Comparison of ENCODE assay signal across 9 mouse cellular contexts in the genomic region with DNA sequence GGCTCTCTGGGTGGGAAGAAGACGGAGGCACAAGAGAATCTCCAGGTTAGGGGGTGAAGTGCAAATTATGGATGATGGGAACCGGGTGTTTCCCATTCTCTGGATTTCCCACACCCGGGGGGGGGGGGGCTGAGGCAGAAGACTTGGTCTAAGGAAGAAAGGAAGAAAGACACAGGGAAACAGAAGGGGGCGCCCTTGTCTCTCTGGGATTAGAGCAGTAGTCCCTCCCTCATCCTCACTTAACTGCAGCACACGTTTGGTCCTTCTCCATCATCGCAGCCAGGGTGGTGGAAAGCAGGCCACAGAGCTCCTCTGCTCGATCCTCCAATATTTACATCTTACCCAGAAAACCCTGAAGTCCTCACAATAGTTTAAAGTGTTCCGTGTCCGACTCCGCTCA. TPM values are rescaled to one million over a fixed set of nuclear protein-coding genes. Genes with fewer than 3 reads are reported as not detected.
DNase-seq lines count a peak whose midpoint lies in the region; ATAC-seq lines count a peak whose summit lies in the region.
"Had no signal": no experiment of that assay in that cellular context is flagged by ENCODE, and none has a peak within 500 bp of the region (broad histone marks: within the 10 kb centered on the region; RNA-seq: fewer than 3 reads in every experiment).

No protein-coding gene starts in this region.

- no peak overlapping the region for H3K4me3 ChIP-seq in hindbrain, embryonic 10.5 days
- no peak overlapping the region for H3K4me3 ChIP-seq in hindbrain, embryonic 13.5 days
- no peak overlapping the region for H3K4me3 ChIP-seq in embryonic facial prominence, embryonic 11.5 days (ENCODE audit: low read depth, low read length)
- no peak overlapping the region for H3K4me3 ChIP-seq in heart, embryonic 12.5 days
- H3K4me3 ChIP-seq: limb, embryonic 13.5 days had no signal

- no peak overlapping the region for H3K9ac ChIP-seq in hindbrain, embryonic 13.5 days
- H3K9ac ChIP-seq in embryonic facial prominence, embryonic 11.5 days (replicated peaks; ENCODE audit: low read length) = no peak overlapping the region
- H3K9ac ChIP-seq in heart, embryonic 12.5 days = no peak overlapping the region
- H3K9ac ChIP-seq: limb, embryonic 13.5 days had no signal

- H3K4me2 ChIP-seq in hindbrain, embryonic 13.5 days = no peak overlapping the region
- H3K4me2 ChIP-seq in embryonic facial prominence, embryonic 11.5 days (ENCODE audit: low read depth, low read length) = no peak overlapping the region
- H3K4me2 ChIP-seq in heart, embryonic 12.5 days = no peak overlapping the region
- H3K4me2 ChIP-seq: limb, embryonic 13.5 days had no signal

- WGBS in hindbrain, embryonic 10.5 days = 44% methylated on average over 10 of the region's 10 CpGs
- WGBS in hindbrain, embryonic 13.5 days = 47% methylated on average over 10 of the region's 10 CpGs
- WGBS in embryonic facial prominence, embryonic 11.5 days = 43% methylated on average over 10 of the region's 10 CpGs
- 37% methylated on average over 10 of the region's 10 CpGs for WGBS in heart, embryonic 12.5 days

- no peaks in the 10 kb centered on the region for H3K9me3 ChIP-seq in hindbrain, embryonic 10.5 days
- H3K9me3 ChIP-seq in hindbrain, embryonic 13.5 days = no peaks in the 10 kb centered on the region
- no peaks in the 10 kb centered on the region for H3K9me3 ChIP-seq in embryonic facial prominence, embryonic 11.5 days (replicated peaks; ENCODE audit: control insufficient read depth, low read length)
- H3K9me3 ChIP-seq in heart, embryonic 12.5 days (replicated peaks) = no peaks in the 10 kb centered on the region; the same call in 1 of the 2 replicates
- H3K9me3 ChIP-seq: limb, embryonic 13.5 days had no signal

- no peaks in the 10 kb centered on the region for H3K36me3 ChIP-seq in hindbrain, embryonic 10.5 days
- H3K36me3 ChIP-seq in hindbrain, embryonic 13.5 days = no peaks in the 10 kb centered on the region
- no peaks in the 10 kb centered on the region for H3K36me3 ChIP-seq in embryonic facial prominence, embryonic 11.5 days (replicated peaks; ENCODE audit: control insufficient read depth, insufficient read depth, low read depth, low read length)
- no peaks in the 10 kb centered on the region for H3K36me3 ChIP-seq in heart, embryonic 12.5 days
- H3K36me3 ChIP-seq: limb, embryonic 13.5 days had no signal

- peak; percentile 23 for DNase-seq in hindbrain, embryonic 10.5 days (ENCODE audit: low spot score)
- DNase-seq in adrenal gland, postnatal 36 days = peak; percentile 80 to 90
- peak; percentile 66 for DNase-seq in embryonic facial prominence, embryonic 11.5 days (ENCODE audit: low spot score)
- peak; percentile 58 for DNase-seq in left cerebral cortex, adult 11 months (ENCODE audit: low spot score)
- peak; percentile 77 to 88 for DNase-seq in spleen, postnatal 4 days (ENCODE audit: low spot score in 2 of 2)

- no peak for ATAC-seq in hindbrain, embryonic 13.5 days (ENCODE audit: low FRiP score)
- no peak for ATAC-seq in embryonic facial prominence, embryonic 11.5 days (replicated peaks; ENCODE audit: insufficient number of reproducible peaks, low FRiP score, low TSS enrichment, low read depth)
- ATAC-seq in heart, embryonic 12.5 days (ENCODE audit: insufficient number of reproducible peaks, low FRiP score) = peak; percentile 61; the same call in 1 of the 2 replicates
- peak; percentile 49 for ATAC-seq in megakaryocyte, adult 5-6 weeks (ENCODE audit: poor library complexity, severe bottlenecking)

- H3K27me3 ChIP-seq in hindbrain, embryonic 10.5 days (ENCODE audit: insufficient read depth, poor library complexity, severe bottlenecking) = no peaks in the 10 kb centered on the region
- no peaks in the 10 kb centered on the region for H3K27me3 ChIP-seq in hindbrain, embryonic 13.5 days
- H3K27me3 ChIP-seq in embryonic facial prominence, embryonic 11.5 days (ENCODE audit: control insufficient read depth, insufficient read depth, low read length) = no peaks in the 10 kb centered on the region
- H3K27me3 ChIP-seq in heart, embryonic 12.5 days (replicated peaks) = peaks cover 3% of the 10 kb centered on the region; the same call in 1 of the 2 replicates

- H3K27ac ChIP-seq in hindbrain, embryonic 10.5 days = no peak overlapping the region
- H3K27ac ChIP-seq in hindbrain, embryonic 13.5 days = no peak overlapping the region
- H3K27ac ChIP-seq in embryonic facial prominence, embryonic 11.5 days (replicated peaks; ENCODE audit: low read depth, low read length) = no peak overlapping the region
- no peak overlapping the region for H3K27ac ChIP-seq in heart, embryonic 12.5 days (ENCODE audit: poor library complexity, severe bottlenecking)
- H3K27ac ChIP-seq: limb, embryonic 13.5 days had no signal

- no peaks in the 10 kb centered on the region for H3K4me1 ChIP-seq in hindbrain, embryonic 10.5 days (replicated peaks)
- no peaks in the 10 kb centered on the region for H3K4me1 ChIP-seq in hindbrain, embryonic 13.5 days (replicated peaks)
- H3K4me1 ChIP-seq in embryonic facial prominence, embryonic 11.5 days (ENCODE audit: control insufficient read depth, insufficient read depth, low read length) = no peaks in the 10 kb centered on the region
- H3K4me1 ChIP-seq in heart, embryonic 12.5 days (replicated peaks) = peaks cover 4% of the 10 kb centered on the region; the same call in 1 of the 2 replicates
- H3K4me1 ChIP-seq: limb, embryonic 13.5 days had no signal

RNA-seq across cellular contexts. Expression of a gene that starts 46.8 kb away (rescaled TPM):
- polyA plus RNA-seq in hindbrain, embryonic 10.5 days (2016; fragmentation: Nextera tagmentation; extraction: Ambion mirVana) = 131 and 132 TPM in 2 replicates
- 98.1 and 110 TPM in 2 replicates for polyA plus RNA-seq in hindbrain, embryonic 13.5 days (2015; fragmentation: Nextera tagmentation; extraction: Ambion mirVana)
- 100 to 1,000 TPM; 118 to 121 TPM for total RNA-seq in adrenal gland, postnatal 36 days (2021)
- 122 and 128 TPM in 2 replicates for polyA plus RNA-seq in embryonic facial prominence, embryonic 11.5 days (2014; fragmentation: Nextera tagmentation; extraction: Ambion mirVana)
- 96.3 and 96.9 TPM in 2 replicates for polyA plus RNA-seq in heart, embryonic 12.5 days (2016; fragmentation: Nextera tagmentation; extraction: Ambion mirVana)
- 64.6 and 69.8 TPM in 2 replicates for total RNA-seq in megakaryocyte, adult 5-6 weeks (2015)
- total RNA-seq in megakaryocyte, adult 5-6 weeks (2017) = 165 and 188 TPM in 2 replicates

Comparison
In these comparisons a context has a peak if more than half of its experiments do, and no peak if none do; other contexts are left out.
1. DNase-seq: peak in every context shown above with its lines; median percentile 85 in adrenal gland, postnatal 36 days; 82 in spleen, postnatal 4 days; 66 in embryonic facial prominence, embryonic 11.5 days; 58 in left cerebral cortex, adult 11 months; 23 in hindbrain, embryonic 10.5 days.
2. ATAC-seq: peak in heart, embryonic 12.5 days (single experiment) and megakaryocyte, adult 5-6 weeks (single experiment); none in hindbrain, embryonic 13.5 days (single experiment) and embryonic facial prominence, embryonic 11.5 days (single experiment).